Mouse (Mus musculus): ENCODE results near the gene Rab22a.
"Not testable (repeated sequence)": the region's sequence is repeated elsewhere in the genome, so short reads cannot be mapped to it uniquely, and the experiment has no call there.

- TF ChIP-seq CTCF (IDR thresholded peaks at IDR 0.05; ENCODE audit: control insufficient read depth, insufficient read depth, low read length); POLR2A (IDR thresholded peaks at IDR 0.05; ENCODE audit: borderline replicate concordance, control insufficient read depth, low read depth, low read length): not testable (repeated sequence)
Measured at GRCm38 (mm10) chr2:173707626-173708025, 48.1 kb downstream of the Rab22a start.
